Mouse (Mus musculus) hindbrain, postnatal 0 days (tissue): ENCODE measurements around the gene Fam92b. TPM values are rescaled to one million over a fixed set of nuclear protein-coding genes. Genes with fewer than 3 reads are reported as not detected.

Source experiments
- ATAC-seq: fragments of 200-750 bp; cut with Nextera tagmentation; 2 replicates; pipeline ENCODE4 v1.8.0; 2017; ENCODE audit warnings: mild to moderate bottlenecking, moderate TSS enrichment, moderate library complexity
- DNase-seq: peaks from one replicate; pipeline ENCODE4 v3.0.0-alpha.2; 2015; ENCODE audit warnings: low spot score
- H3K27ac ChIP-seq: fragments of 300-500 bp; sonication (generic); 2 replicates; pipeline ENCODE4 v1.5.1; 2014; ENCODE audit warnings: mild to moderate bottlenecking
- H3K27me3 ChIP-seq: fragments of 300-500 bp; sonication (generic); 2 replicates; pipeline ENCODE4 v1.6.1; 2014; ENCODE audit warnings: low read length, mixed read lengths; ENCODE audit not compliant: insufficient read depth
- H3K36me3 ChIP-seq: fragments of 300-500 bp; sonication (generic); 2 replicates; pipeline ENCODE4 v1.6.1; 2014; ENCODE audit warnings: low read length, mixed read lengths; ENCODE audit not compliant: insufficient read depth
- H3K4me1 ChIP-seq: fragments of 300-500 bp; sonication (generic); 2 replicates; pipeline ENCODE4 v1.6.1; 2014; ENCODE audit warnings: antibody characterized with exemption, low read length, mixed read lengths; ENCODE audit not compliant: insufficient read depth
- H3K4me2 ChIP-seq: fragments of 300-500 bp; sonication (generic); 2 replicates; pipeline ENCODE4 v1.6.1; 2014; ENCODE audit warnings: low read depth, mild to moderate bottlenecking, low read length, moderate library complexity, mixed read lengths
- H3K4me3 ChIP-seq: fragments of 300-500 bp; sonication (generic); 2 replicates; pipeline ENCODE4 v1.5.1; 2014; ENCODE audit warnings: low read length
- H3K9ac ChIP-seq: fragments of 300-500 bp; sonication (generic); replicated peaks from 2 replicates; pipeline ENCODE4 v1.6.1; 2014; ENCODE audit warnings: mild to moderate bottlenecking, low read length, moderate library complexity, mixed read lengths
- H3K9me3 ChIP-seq: fragments of 300-500 bp; sonication (generic); 2 replicates; pipeline ENCODE4 v1.6.1; 2016; ENCODE audit warnings: low read length, mixed read lengths
- CTCF ChIP-seq: IDR thresholded peaks from 2 replicates; pipeline ENCODE4 v1.5.1; 2016; ENCODE audit warnings: antibody characterized with exemption, control low read depth, low read depth
- WGBS: fragments of 180-500 bp; shearing (Covaris S2); extraction: QIAGEN DNeasy Blood & Tissue Kit; methylation state at CpG from one replicate; pipeline ENCODE4 v1.1.7; 2014; 5-methylcytosine and 5-hydroxymethylcytosine counted together
- polyA plus RNA-seq: library from polyadenylated mRNA; unstranded; fragments of >200 nt; fragmentation: Nextera tagmentation; extraction: Ambion mirVana; gene quantifications from 2 replicates; pipeline ENCODE4 v1.2.1, GENCODE M21; 2015
- total RNA-seq: library from RNA; depleted of rRNA; stranded (reverse); fragments of >200 nt; gene quantifications from 2 replicates; pipeline ENCODE4 v1.2.3, GENCODE M21; 2014; rRNA removed

Gene Fam92b
- total RNA-seq (1.2 and 3.3 TPM in 2 replicates), polyA plus RNA-seq (1.6 and 2.0 TPM in 2 replicates)

DNA sequence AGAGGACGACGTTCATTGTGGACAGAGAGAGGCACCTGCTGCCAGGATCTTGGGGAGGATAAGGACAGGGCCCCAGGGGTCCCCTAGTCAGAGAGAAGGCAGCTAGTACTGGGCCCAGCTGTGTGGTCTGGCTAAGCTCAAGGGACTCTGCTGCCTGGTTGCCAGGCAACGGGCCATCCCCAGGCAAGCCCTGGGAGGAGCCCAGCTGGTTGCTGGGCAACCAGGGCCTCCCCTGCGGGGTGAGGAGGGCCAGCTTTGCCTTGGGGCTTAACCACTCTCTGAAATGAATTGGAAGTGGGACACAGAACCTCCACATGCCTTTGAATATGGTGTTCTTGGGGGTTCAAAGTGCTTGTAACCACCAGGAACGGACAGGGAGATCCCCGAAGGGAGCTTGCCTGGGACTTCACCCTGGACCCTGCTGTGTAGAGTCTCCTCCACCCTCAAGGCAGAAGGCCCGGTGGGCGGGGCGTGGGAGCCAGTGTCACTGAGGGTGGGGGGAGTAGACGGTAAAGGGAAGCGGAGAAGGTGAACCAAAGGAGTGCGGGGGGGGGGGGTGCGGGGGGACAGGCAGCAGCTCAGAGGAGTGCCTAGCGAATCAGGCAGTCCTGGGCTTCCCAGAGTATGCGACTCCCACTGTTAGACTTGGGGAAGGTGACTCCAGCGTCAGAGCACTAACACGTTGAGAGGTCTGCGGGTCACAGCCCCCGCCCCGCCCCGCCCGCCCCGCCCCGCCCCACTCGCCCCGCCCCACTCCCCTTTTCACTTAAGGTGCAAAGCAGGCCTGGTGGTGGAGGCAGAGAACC, at the start of gene Fam92b:
TSS of gene Fam92b (minus strand) at position 149 of the 806 bp plus-strand sequence.
- Histone ChIP-seq H3K9me3 (no peaks in the 10 kb centered on the region), H3K4me3 (no peak within 1 kb of the TSS), H3K9ac (no peak within 1 kb of the TSS), H3K36me3 (no peaks in the 10 kb centered on the region), H3K27ac (peak within 1 kb of the TSS; percentile 41; the same call in 1 of the 2 replicates), H3K4me2 (peak within 1 kb of the TSS; percentile 42), H3K4me1 (peaks cover 23% of the 10 kb centered on the region), H3K27me3 (no peaks in the 10 kb centered on the region)
- ATAC-seq (peak; percentile 78), DNase-seq (peak; percentile 91)
- TF ChIP-seq CTCF, result no peak
- WGBS, result 2% methylated on average over 25 of the region's 26 CpGs

DNA sequence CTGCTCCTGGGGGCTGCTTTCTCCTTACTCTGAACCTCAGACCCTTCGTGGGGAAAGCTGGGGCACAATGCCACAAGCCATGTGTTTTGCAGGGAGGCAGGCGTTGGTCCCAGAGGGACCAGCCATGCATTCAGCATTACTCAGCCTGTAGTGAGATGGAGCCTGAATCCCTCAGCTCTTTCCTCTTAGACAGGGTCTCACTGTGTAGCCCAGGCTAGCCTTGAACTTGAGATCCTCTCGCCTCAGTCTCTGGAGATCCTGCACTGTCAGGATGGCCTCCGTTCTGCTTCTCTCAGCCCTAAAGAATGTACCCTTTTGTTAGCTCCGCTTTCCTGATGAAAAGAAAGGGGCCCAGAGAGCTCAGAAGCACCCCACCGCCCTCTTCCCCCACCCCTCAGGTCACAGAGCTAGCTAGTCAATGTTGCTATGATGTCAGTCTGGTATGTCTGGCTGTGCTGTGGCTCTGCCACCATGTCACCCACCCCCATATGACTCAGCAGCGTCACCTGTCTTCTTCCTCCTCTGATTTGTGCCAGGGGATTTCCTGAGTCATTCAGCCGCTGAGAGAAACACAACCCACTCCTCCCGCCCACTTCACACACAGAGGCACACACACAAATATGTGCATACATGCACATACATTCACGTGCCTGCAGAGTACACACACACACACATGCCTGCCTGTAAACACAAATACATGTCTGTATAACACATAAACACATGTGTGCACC, 48.3 kb upstream of the Fam92b start:
- no peak overlapping the region for H3K4me3 ChIP-seq
- WGBS, result 31% methylated on average over 10 of the region's 10 CpGs
- H3K27ac ChIP-seq, result no peak overlapping the region
- H3K27me3 ChIP-seq, result no peaks in the 10 kb centered on the region
- H3K9me3 ChIP-seq, result no peaks in the 10 kb centered on the region
- TF ChIP-seq CTCF, result peak; percentile 16; the same call in 1 of the 2 replicates
- H3K9ac ChIP-seq, result no peak overlapping the region
- DNase-seq (no peak), ATAC-seq (no peak)
- peaks cover 13% of the 10 kb centered on the region; the same call in 1 of the 2 replicates for H3K4me1 ChIP-seq
- no peak overlapping the region for H3K4me2 ChIP-seq
- no peaks in the 10 kb centered on the region for H3K36me3 ChIP-seq

DNA sequence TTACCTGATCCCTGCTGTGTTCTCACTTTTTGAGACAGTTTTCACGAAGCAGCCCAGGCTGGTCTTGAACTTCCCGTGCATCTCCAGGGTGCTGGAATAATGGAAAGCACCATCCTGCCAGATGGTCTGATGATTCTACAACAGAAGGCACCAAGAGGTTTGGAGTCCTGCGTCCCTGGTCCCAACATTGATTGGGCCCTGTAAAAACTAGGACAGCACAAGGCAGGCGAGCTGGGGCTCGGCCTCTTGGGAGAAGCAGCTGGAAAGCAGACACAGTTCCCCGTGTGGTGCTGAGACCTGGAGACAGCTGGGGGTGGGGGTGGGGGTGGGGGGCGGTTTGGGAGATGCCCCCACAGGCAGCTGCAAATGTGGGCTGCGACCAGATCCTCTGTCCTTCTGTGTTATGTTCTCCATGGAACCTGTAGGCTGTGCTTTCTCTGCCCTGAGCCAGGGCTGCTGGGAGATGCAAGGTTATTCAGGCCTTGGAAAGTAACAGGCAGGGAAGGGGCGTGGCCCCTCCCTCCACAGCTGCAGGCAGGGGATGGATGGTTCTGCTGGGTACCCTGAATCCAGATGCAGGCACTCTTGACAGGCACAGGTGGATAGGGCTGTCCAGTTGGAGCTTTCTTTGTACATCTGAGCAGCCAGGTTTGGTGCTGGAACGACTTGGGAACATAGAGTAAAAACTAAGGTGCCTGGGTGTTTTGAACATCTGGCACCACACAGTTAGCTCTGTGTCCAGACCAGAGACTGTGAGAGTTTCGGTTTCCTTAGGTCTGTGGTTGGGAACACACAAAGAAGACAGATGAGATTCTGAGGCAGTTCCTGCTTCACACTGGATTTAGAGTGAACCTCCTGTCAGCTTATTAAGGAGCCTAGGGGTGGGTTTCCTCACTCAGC, 47.5 kb upstream of the Fam92b start:
- Histone ChIP-seq H3K4me3 (no peak overlapping the region), H3K36me3 (no peaks in the 10 kb centered on the region), H3K27ac (no peak overlapping the region), H3K4me2 (no peak overlapping the region), H3K9me3 (no peaks in the 10 kb centered on the region), H3K9ac (no peak overlapping the region), H3K4me1 (peaks cover 6% of the 10 kb centered on the region; the same call in 1 of the 2 replicates), H3K27me3 (no peaks in the 10 kb centered on the region)
- TF ChIP-seq CTCF, result no peak
- no peak for DNase-seq
- 50% methylated on average over 11 of the region's 11 CpGs for WGBS
- ATAC-seq, result no peak

DNA sequence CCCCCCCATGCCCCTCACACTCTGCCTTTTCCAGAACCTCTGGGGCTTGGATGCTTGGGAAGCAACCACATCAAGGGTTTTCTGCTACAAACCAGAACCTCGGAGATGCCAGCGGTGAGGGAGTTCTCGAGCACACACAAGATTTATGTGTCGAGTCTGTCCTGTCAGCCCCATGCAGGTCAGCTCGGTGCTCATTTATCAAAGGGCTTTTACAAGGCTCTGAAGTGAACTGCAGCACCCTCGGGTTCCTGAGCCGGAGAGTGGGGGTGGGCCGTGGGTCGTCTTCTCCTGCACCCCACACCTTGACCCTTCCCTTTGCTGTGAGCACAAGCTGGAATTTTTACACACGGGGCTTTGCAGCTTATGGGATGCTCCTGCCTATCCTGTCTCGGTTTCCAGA, 45.3 kb upstream of the Fam92b start:
- Histone ChIP-seq H3K36me3 (no peaks in the 10 kb centered on the region), H3K27me3 (no peaks in the 10 kb centered on the region), H3K4me2 (no peak overlapping the region), H3K9me3 (no peaks in the 10 kb centered on the region), H3K4me1 (no peaks in the 10 kb centered on the region), H3K27ac (no peak overlapping the region), H3K9ac (no peak overlapping the region), H3K4me3 (no peak overlapping the region)
- ATAC-seq (no peak), DNase-seq (no peak)
- TF ChIP-seq CTCF, result no peak
- 56% methylated on average over 11 of the region's 11 CpGs for WGBS

DNA sequence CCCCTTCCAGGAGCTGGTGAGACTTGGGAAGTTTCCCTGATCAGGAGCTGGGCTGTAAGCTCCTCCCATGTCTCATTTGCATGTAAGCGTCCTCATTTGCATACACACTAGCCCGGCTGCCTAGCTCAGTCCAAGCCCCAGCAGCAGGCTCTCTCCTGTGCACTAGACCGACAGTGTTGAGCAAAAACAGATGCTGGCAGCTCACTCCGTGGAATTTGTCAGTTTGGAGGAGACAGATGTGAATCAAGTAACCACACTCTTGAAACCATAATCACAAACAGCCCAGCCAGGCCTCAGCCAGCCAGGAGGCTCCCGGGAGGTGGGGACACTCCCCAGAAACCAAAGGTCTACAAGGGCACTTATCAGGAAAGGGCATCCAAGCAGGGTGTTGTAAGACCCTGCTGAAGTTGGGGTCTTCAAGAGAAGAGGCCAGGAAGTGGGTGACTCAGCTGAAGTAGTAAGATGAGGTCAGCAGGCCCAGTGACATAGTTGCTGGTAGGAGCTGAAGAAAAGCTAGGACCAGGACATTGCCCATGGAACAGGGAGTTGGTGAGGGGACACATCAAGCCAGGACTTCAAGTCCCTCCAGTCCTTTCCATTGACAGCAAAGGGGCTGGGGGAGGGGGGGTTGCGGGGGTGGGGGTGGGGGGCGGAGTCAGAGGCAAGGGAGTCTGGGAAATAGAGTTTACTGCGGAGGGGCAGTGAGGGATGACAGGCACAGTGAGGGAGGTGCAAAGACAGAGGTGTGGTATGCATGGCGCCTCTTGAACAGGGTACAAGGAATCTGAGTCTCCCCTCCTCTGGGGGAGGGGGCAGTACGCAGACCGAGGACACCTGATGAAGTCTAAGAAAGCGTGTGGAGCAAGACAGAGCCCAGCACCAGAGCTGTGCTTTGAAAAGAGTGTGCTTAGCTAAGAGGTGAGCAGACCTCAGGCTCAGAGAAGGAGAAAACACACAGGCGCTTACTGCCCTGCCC, 39.9 kb upstream of the Fam92b start:
- 0 out of 2 replicates have a peak overlapping the region, but pooled peaks have one; percentile 1 for H3K4me2 ChIP-seq
- H3K27ac ChIP-seq, result no peak overlapping the region
- H3K9me3 ChIP-seq, result no peaks in the 10 kb centered on the region
- H3K4me3 ChIP-seq, result no peak overlapping the region
- WGBS, result 29% methylated on average over 13 of the region's 13 CpGs
- peaks cover 12% of the 10 kb centered on the region for H3K4me1 ChIP-seq
- peak; percentile 62 for ATAC-seq
- H3K27me3 ChIP-seq, result no peaks in the 10 kb centered on the region
- peak; percentile 75 for DNase-seq
- no peaks in the 10 kb centered on the region for H3K36me3 ChIP-seq
- TF ChIP-seq CTCF, result no peak
- no peak overlapping the region for H3K9ac ChIP-seq
